Mouse (Mus musculus): ENCODE data around the gene Sele. TPM values are rescaled to one million over a fixed set of nuclear protein-coding genes. Genes with fewer than 3 reads are reported as not detected.

Sele gene
- polyA plus RNA-seq, 1 experiment from 2014 or later, result not detected

DNA sequence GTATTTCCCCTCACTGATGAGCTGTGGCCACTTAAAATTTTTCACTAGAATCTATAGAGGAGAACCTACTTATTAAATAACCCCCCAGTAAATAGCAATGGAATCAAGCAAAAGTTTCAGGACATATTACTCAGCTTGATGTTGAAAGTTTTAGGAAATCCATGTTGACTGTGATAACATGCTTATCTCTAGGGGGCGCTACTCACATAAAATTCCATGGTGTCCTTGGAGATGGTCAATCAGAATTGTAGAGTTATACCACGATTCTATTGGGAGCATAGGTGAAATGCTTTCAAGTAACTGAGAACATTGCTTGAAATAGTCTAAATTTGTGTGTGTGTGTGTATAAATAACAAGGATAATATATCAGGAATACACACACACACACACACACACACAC, 6.8 kb downstream of the Sele start:
- Histone ChIP-seq H3K79me2 (ENCODE audit: inconsistent target) (no peaks in the 10 kb centered on the region), H3K27ac (no peak overlapping the region), H3K36me3 (ENCODE audit: inconsistent target) (no peaks in the 10 kb centered on the region), H3K4me3 (ENCODE audit: inconsistent target) (no peak overlapping the region)
- 52% methylated on average over 2 of the region's 2 CpGs for WGBS (ENCODE audit: missing documents)

DNA sequence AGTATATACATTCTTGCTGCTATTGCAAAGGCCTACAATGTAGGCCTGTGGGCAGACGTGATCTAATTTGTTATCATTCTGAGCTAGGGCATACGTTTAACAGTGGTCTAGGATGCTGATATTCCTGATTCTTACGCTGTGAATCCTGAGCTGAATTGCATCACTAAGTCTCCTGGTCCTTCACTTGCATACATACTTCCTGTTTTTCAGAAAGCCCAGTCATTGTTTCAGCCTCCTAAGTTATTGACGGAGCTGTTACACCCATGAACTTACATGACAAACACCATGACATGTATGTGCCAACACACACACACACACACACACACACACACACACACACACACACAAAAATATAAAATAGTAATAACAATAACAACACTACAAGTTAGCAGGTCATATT, 12.0 kb downstream of the Sele start:
- Histone ChIP-seq H3K36me3 (ENCODE audit: inconsistent target) (no peaks in the 10 kb centered on the region), H3K4me3 (ENCODE audit: inconsistent target) (no peak overlapping the region), H3K79me2 (ENCODE audit: inconsistent target) (peaks cover 6% of the 10 kb centered on the region; the same call in 1 of the 2 replicates), H3K27ac (no peak overlapping the region)
- 20% methylated on average over 4 of the region's 4 CpGs for WGBS (ENCODE audit: missing documents)

DNA sequence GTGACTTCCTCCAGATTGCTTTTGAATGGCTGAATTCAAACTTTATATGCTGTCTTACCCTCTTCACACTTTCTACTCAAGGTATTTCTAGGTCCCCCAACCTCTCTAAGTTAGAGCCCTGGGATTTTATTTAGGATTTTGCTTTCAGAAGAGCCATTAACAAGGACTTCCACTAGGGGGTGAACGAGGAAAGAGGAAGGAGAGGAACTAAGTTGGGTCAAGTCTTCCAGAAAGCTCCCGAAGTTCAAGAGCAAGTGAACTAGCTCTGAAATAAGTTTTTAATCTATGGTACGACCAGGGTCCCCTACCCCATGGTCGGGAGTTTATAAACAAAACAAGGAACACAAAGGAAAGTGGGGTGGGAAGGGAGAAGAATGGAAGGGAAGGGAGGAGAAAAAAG, 13.2 kb downstream of the Sele start:
- Histone ChIP-seq H3K27ac (no peak overlapping the region), H3K4me3 (ENCODE audit: inconsistent target) (no peak overlapping the region), H3K79me2 (ENCODE audit: inconsistent target) (peaks cover 6% of the 10 kb centered on the region; the same call in 1 of the 2 replicates), H3K36me3 (ENCODE audit: inconsistent target) (no peaks in the 10 kb centered on the region)
- WGBS (ENCODE audit: missing documents), result 5% methylated on average over 4 of the region's 4 CpGs

DNA sequence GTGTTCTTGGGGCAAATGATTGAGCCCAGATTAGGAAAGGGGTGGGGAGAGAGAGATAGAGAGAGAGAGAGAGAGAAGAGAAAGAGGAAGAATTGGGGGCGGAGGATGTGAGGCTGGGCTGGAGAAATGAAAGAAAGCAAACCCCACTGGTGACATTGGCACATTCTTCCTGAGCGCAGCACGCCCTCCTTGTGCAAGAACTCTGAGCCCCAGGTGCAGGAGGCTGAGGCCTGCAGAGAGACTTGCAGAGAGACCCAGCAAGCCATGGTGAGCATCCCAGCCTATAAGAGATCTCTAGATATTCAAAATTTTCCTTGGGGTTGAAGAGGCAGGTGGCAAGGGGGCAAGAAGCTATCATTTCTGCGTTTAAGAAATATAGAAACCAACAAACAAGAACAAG, 13.9 kb downstream of the Sele start, which contains the start of gene Sell:
TSS of gene Sell (plus strand) at position 58 of the 400 bp plus-strand sequence.
- 22% methylated on average over 4 of the region's 4 CpGs for WGBS (ENCODE audit: missing documents)

DNA sequence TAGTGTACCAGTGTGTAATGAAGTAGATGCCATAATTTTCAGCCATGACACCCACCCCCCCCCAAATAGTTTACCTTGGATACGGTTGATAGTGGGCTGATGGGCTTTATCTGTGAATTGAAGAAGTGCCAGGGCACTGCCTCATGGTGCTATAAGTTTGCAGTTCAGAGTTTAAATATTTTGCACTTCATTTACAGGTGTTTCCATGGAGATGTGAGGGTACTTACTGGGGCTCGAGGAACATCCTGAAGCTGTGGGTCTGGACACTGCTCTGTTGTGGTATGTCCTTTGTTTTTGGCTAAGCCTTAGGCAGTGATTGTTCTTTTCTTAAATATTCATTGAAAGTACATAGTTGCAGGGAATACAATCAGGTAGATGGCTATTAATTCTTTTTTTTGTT, 14.8 kb downstream of the Sele start:
- Histone ChIP-seq H3K27ac (no peak overlapping the region), H3K36me3 (ENCODE audit: inconsistent target) (no peaks in the 10 kb centered on the region), H3K4me3 (ENCODE audit: inconsistent target) (no peak overlapping the region), H3K79me2 (ENCODE audit: inconsistent target) (peaks cover 6% of the 10 kb centered on the region; the same call in 1 of the 2 replicates)
- 46% methylated on average over 2 of the region's 2 CpGs for WGBS (ENCODE audit: missing documents)

More for the DNA sequence above, 13.9 kb downstream of the Sele start, which contains the start of gene Sell:
- no peak within 1 kb of the TSS for H3K27ac ChIP-seq
- H3K36me3 ChIP-seq (ENCODE audit: inconsistent target), result no peaks in the 10 kb centered on the region
- H3K79me2 ChIP-seq (ENCODE audit: inconsistent target), result peaks cover 6% of the 10 kb centered on the region; the same call in 1 of the 2 replicates
- no peak within 1 kb of the TSS for H3K4me3 ChIP-seq (ENCODE audit: inconsistent target)

DNA sequence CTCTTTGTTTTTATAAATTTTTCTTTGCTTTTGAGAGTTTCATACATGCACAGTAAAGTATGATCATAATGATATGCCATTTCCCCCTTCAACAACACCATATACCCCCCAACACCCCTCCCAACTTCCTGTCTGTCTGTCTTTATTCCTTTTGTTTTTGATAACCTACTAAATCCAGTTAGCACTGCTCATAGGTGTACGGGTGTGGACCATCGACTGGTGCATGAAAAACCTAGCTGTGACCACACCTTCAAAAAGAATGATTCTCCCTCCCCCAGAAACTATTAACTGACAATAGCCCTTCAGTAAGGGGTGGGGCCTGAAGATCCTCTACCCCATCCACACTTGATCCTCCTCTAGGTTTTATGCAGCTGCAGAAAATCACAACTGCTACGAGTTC, 15.7 kb downstream of the Sele start:
- Histone ChIP-seq H3K4me3 (ENCODE audit: inconsistent target) (no peak overlapping the region), H3K27ac (no peak overlapping the region), H3K79me2 (ENCODE audit: inconsistent target) (peaks cover 6% of the 10 kb centered on the region; the same call in 1 of the 2 replicates), H3K36me3 (ENCODE audit: inconsistent target) (no peaks in the 10 kb centered on the region)
- 13% methylated on average over 3 of the region's 3 CpGs for WGBS (ENCODE audit: missing documents)

DNA sequence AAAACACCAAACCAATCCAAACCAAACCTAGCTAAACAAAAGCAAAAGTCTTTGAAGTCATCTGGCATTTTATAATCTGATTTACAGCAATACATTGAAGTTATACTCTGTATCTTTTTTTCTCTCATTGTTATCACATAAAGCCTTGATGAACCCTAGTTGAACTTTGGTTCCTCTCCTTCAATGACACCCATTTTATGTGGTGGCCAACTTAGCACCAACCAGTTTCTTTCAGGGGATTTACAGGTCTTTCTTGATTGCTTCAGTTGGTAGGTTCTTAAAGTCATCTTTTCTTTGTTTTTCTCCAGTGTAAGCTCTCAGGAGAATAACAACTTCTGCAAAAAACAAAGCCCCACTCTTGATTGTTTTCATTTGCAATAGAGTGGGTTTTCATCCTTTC, 21.2 kb downstream of the Sele start:
- H3K4me3 ChIP-seq (ENCODE audit: inconsistent target), result no peak overlapping the region
- no peak overlapping the region for H3K27ac ChIP-seq
- H3K36me3 ChIP-seq (ENCODE audit: inconsistent target), result no peaks in the 10 kb centered on the region
- H3K79me2 ChIP-seq (ENCODE audit: inconsistent target), result no peaks in the 10 kb centered on the region

DNA sequence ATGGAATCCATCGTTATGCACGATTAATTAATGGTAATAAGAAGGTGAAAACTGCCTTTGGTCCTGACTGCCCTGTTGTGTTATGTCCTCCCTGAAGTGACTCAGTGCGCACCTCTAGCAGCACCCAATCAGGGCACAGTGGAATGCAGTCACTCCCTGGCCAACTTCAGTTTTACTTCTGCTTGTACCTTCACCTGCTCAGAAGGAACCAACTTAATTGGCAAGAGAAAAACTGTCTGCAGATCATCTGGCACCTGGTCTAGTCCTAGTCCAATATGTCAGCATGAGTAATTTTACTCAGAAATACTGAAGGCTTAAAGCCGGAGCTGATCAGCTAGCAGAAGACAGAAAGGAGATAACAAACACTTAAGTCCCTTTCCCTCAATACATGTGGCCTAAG, 22.4 kb downstream of the Sele start:
- H3K36me3 ChIP-seq (ENCODE audit: inconsistent target), result no peaks in the 10 kb centered on the region
- 96% methylated on average over 4 of the region's 4 CpGs for WGBS (ENCODE audit: missing documents)
- no peaks in the 10 kb centered on the region for H3K79me2 ChIP-seq (ENCODE audit: inconsistent target)
- no peak overlapping the region for H3K27ac ChIP-seq
- no peak overlapping the region for H3K4me3 ChIP-seq (ENCODE audit: inconsistent target)

DNA sequence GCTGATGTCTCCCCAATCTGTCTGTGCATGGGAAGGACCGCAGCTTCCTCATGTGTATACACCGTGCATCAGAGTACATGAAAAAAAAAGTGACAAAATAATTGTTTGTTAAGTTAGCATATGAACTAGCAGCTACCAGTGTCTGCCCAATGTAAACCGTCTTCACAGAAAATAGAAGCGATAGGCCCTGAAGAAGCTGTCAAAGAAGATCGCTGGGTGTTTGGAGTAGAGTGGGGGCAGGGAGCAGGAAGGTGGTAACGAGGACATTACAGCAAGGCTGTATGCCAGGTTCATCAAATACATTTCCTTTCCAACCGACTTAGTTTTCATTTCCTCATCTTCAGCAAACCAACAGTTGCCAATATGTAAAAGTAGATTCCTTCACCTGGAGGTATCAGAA, 23.1 kb downstream of the Sele start:
- Histone ChIP-seq H3K27ac (no peak overlapping the region), H3K4me3 (ENCODE audit: inconsistent target) (no peak overlapping the region)
- WGBS (ENCODE audit: missing documents), result 20% methylated on average over 7 of the region's 7 CpGs

DNA sequence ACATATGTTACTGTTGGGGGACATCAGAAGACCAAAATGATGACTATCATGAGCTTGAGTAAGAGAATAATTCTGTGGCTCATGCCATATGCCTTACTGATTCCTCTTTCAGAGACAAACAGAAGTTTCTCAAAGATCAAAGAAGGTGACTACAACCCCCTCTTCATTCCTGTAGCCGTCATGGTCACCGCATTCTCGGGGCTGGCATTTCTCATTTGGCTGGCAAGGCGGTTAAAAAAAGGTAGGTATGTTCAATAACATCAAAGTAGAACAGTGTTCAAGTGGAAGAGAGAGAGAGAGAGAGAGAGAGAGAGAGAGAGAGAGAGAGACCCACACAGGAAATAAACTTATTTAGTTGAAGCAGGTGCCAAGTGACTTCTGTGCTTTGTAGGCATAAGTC, 24.0 kb downstream of the Sele start:
- Histone ChIP-seq H3K79me2 (ENCODE audit: inconsistent target) (no peaks in the 10 kb centered on the region), H3K4me3 (ENCODE audit: inconsistent target) (no peak overlapping the region), H3K36me3 (ENCODE audit: inconsistent target) (no peaks in the 10 kb centered on the region), H3K27ac (no peak overlapping the region)
- 94% methylated on average over 4 of the region's 4 CpGs for WGBS (ENCODE audit: missing documents)

More for the DNA sequence above, 23.1 kb downstream of the Sele start:
- Histone ChIP-seq H3K79me2 (ENCODE audit: inconsistent target) (no peaks in the 10 kb centered on the region), H3K36me3 (ENCODE audit: inconsistent target) (no peaks in the 10 kb centered on the region)

DNA sequence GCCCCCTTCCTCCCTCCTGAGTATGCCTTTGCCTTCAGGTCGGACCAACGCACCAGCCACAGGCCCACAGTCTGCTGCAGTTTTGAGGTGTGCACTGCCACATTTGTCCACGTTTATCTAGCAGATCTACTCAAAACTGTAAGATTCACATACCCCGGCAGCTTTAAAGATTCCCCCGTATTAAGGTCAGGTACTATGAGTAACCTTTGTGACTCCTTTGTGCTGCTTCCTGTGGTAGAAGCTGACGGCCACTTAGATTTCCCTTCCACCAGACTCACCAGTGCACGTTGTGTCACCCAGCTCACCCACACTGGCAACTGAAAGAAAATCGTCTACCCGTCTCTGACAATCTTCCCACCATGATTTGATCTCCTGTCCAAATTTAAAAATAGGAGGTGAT, 25.1 kb downstream of the Sele start:
- 67% methylated on average over 9 of the region's 9 CpGs for WGBS (ENCODE audit: missing documents)
- Histone ChIP-seq H3K4me3 (ENCODE audit: inconsistent target) (no peak overlapping the region), H3K27ac (no peak overlapping the region), H3K79me2 (ENCODE audit: inconsistent target) (no peaks in the 10 kb centered on the region), H3K36me3 (ENCODE audit: inconsistent target) (no peaks in the 10 kb centered on the region)

DNA sequence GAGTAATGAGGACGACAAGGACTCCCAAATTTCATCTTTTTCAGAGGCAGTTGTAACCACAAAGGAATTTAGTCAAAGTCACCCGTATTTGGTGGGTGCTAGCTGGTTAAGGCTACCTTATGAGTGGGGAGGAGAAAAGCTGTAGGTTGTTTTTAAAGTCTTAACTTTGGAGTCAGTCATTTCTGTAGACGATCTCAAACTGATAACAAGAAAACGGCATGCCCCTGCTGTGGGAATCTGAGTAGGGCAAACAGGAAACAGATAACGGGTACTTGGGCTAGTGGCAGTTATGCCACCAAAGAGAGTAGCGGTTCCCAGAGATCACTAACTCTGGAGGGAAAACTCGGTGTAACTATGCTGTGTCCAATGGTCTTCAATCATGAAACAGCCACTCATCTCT, 25.8 kb downstream of the Sele start:
- 24% methylated on average over 7 of the region's 7 CpGs for WGBS (ENCODE audit: missing documents)
- H3K27ac ChIP-seq, result no peak overlapping the region
- no peaks in the 10 kb centered on the region for H3K36me3 ChIP-seq (ENCODE audit: inconsistent target)
- no peaks in the 10 kb centered on the region for H3K79me2 ChIP-seq (ENCODE audit: inconsistent target)
- H3K4me3 ChIP-seq (ENCODE audit: inconsistent target), result no peak overlapping the region

DNA sequence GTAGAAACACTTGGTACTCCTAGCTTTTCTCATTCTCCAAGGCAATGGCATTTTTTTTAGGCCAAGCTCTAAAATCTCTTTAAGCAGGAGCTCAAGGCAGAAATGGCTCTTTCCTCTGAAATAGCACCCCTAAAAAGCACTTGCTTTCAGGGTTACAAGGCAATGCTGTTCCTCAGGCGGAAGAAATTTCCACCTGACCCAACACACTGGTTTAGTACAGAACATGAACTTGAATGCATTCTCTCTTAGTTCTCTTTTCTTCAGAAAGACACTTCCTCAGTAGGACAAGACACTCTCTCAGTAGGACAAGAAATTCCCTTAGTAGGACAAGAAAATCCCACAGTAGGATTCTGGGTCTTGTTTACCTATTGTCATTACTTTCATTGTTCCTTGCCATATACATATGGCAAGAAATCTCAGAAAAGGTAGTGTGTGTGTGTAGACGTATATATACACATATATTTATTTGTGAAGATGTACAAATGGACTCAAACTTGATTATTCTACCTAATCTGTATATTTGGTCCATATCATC, 26.6 kb downstream of the Sele start:
- Histone ChIP-seq H3K79me2 (ENCODE audit: inconsistent target) (no peaks in the 10 kb centered on the region), H3K36me3 (ENCODE audit: inconsistent target) (no peaks in the 10 kb centered on the region), H3K27ac (no peak overlapping the region), H3K4me3 (ENCODE audit: inconsistent target) (no peak overlapping the region)
- 87% methylated on average over 2 of the region's 2 CpGs for WGBS (ENCODE audit: missing documents)

DNA sequence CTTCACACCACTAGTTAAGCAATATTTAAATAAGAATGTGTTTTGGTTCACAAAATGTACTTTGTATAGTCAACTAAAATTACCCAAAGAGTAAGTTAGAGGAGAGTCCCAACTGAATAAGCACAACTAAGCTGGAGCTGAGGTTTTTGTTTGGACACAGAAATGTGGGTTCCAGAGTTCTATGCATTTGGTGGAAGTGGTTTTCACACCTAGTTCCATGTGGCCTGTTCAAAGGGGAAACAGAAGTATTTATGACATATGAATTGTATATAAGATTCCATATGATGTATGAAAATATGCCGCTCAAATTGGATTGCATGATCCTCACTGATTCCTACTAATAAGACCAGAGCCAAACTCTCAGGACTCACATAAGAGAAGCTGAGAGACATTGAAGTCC, 27.4 kb downstream of the Sele start:
- Histone ChIP-seq H3K79me2 (ENCODE audit: inconsistent target) (no peaks in the 10 kb centered on the region), H3K4me3 (ENCODE audit: inconsistent target) (no peak overlapping the region), H3K36me3 (ENCODE audit: inconsistent target) (no peaks in the 10 kb centered on the region), H3K27ac (no peak overlapping the region)
- WGBS (ENCODE audit: missing documents), result 81% methylated on average over 1 of the region's 1 CpGs

DNA sequence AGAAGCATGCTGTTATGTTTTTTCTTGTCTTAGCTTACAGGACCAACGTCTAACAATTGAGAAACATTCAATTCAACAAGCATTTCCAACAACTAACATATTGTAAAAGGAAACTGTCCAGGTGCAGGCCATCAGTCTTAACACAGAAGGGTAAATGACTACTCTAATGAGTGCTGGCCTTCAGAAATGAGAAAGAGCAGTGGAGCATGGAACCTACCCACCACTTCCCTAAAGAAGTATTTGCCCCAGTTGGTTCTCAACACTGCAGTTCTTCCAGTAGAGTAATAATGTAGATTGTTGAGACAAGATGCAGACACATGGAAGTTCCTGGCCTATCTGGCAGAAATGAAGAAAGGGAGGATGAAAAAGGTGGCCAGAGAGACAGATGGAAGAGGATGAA, 28.4 kb downstream of the Sele start:
- no peak overlapping the region for H3K27ac ChIP-seq
- H3K4me3 ChIP-seq (ENCODE audit: inconsistent target), result no peak overlapping the region
- H3K36me3 ChIP-seq (ENCODE audit: inconsistent target), result no peaks in the 10 kb centered on the region
- WGBS (ENCODE audit: missing documents), result 33% methylated on average over 1 of the region's 1 CpGs
- H3K79me2 ChIP-seq (ENCODE audit: inconsistent target), result no peaks in the 10 kb centered on the region

DNA sequence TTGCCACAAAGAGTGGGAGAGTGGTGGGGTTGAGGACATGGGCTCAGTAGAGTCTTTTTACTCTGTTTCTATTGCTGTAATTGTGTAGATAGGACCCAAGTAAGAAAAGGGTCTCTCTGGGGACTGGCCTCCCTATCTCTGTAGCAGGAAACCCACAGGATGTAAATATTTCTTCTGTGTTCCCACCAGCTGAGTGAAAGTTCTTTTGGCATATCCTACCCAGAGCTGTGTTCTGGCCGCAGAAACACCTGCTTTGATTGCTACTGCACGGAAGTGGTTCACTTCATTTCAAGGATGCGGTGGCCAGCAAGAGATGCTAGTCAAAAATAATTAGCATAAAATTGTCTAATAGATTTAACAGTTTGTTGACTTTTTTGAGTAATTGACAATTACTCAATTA, 29.0 kb downstream of the Sele start:
- no peaks in the 10 kb centered on the region for H3K79me2 ChIP-seq (ENCODE audit: inconsistent target)
- no peak overlapping the region for H3K27ac ChIP-seq
- 64% methylated on average over 3 of the region's 3 CpGs for WGBS (ENCODE audit: missing documents)
- H3K36me3 ChIP-seq (ENCODE audit: inconsistent target), result no peaks in the 10 kb centered on the region
- no peak overlapping the region for H3K4me3 ChIP-seq (ENCODE audit: inconsistent target)
